In genomic region chrX:73786364-73787224, GRCm38 (mm10) we compare ENCODE assay signal across 8 mouse cellular contexts. TPM values are rescaled to one million over a fixed set of nuclear protein-coding genes. Genes with fewer than 3 reads are reported as not detected.
A peak's percentile ranks its signal among the peaks of the same experiment; 100 is the strongest.
DNase-seq lines count a peak whose midpoint lies in the region; ATAC-seq and TF ChIP-seq lines count a peak whose summit lies in the region.

Gene Idh3g (minus strand): TSS chrX:73786897.
Gene Ssr4 (plus strand): TSS chrX:73787028.

- peak within 1 kb of the TSS; percentile 67 for H3K4me2 ChIP-seq in forebrain, embryonic 16.5 days (ENCODE audit: low read length)
- H3K4me2 ChIP-seq in lung, embryonic 14.5 days = peak within 1 kb of the TSS; percentile 70

- TF ChIP-seq CTCF in G1E (IDR thresholded peaks at IDR 0.05; ENCODE audit: low read depth, low read length) = no peak
- peak; percentile 72 for TF ChIP-seq CTCF in layer of hippocampus, adult 2 months (conservative IDR thresholded peaks at IDR 0.05)
- TF ChIP-seq CTCF in lung, embryonic 14.5 days (IDR thresholded peaks at IDR 0.05; ENCODE audit: low read depth) = peak; percentile 70
- TF ChIP-seq CTCF in olfactory bulb, adult 2 months (IDR thresholded peaks at IDR 0.05; ENCODE audit: insufficient read depth, low read depth, low read length) = no peak
- no peak for TF ChIP-seq CTCF in thymus, adult 2 months (IDR thresholded peaks at IDR 0.05; ENCODE audit: borderline replicate concordance, control insufficient read depth, extremely low read depth, insufficient read depth, low read length, poor library complexity)

- peak; percentile 91 for ATAC-seq in G1E (ENCODE audit: extremely low read depth, insufficient number of reproducible peaks, low FRiP score, poor library complexity, severe bottlenecking)
- ATAC-seq in forebrain, embryonic 16.5 days = peak; percentile 98
- ATAC-seq in lung, embryonic 14.5 days (ENCODE audit: insufficient read depth) = peak; percentile 98

- H3K9ac ChIP-seq in forebrain, embryonic 16.5 days (replicated peaks; ENCODE audit: low read depth, low read length) = peak within 1 kb of the TSS; percentile 77
- H3K9ac ChIP-seq in lung, embryonic 14.5 days = peak within 1 kb of the TSS; percentile 70

- no peaks in the 10 kb centered on the region for H3K9me3 ChIP-seq in G1E (replicated peaks)
- no peaks in the 10 kb centered on the region for H3K9me3 ChIP-seq in forebrain, embryonic 16.5 days (ENCODE audit: control insufficient read depth, low read length)
- H3K9me3 ChIP-seq in lung, embryonic 14.5 days (ENCODE audit: low read depth, low read length) = no peaks in the 10 kb centered on the region

- intact Hi-C loops in heart, postnatal 36 days (cut with DNase I) = loop anchor here (5.0 to 10.0 kb wide), 3 partner anchors 131 to 559 kb away; partner anchors contain the start of gene F8a

- peak; percentile 81 for DNase-seq in G1E (ENCODE audit: low spot score)
- peak; percentile 89 to 93 for DNase-seq in cerebellum, adult 18-20 months
- DNase-seq in heart, postnatal 36 days = peak; percentile 89 to 93
- DNase-seq in layer of hippocampus, adult 2 months (ENCODE audit: low spot score in 2 of 2) = peak; percentile 90 to 95
- peak; percentile 97 for DNase-seq in lung, embryonic 14.5 days
- peak; percentile 90 for DNase-seq in thymus, adult 2 months

- WGBS in forebrain, embryonic 16.5 days = 24% methylated on average over 40 of the region's 52 CpGs
- WGBS in lung, embryonic 14.5 days = 10% methylated on average over 51 of the region's 52 CpGs
- 18% methylated on average over 52 of the region's 52 CpGs for WGBS in olfactory bulb, adult 2 months
- WGBS in thymus, adult 2 months = 0% methylated on average over 50 of the region's 52 CpGs

- peaks cover 34% of the 10 kb centered on the region for H3K4me1 ChIP-seq in G1E (ENCODE audit: insufficient read depth, low read depth, low read length)
- peaks cover 21% of the 10 kb centered on the region for H3K4me1 ChIP-seq in forebrain, embryonic 16.5 days (replicated peaks; ENCODE audit: control insufficient read depth, insufficient read depth, low read length)
- peaks cover 5% of the 10 kb centered on the region; the same call in 1 of the 2 replicates for H3K4me1 ChIP-seq in lung, embryonic 14.5 days (ENCODE audit: insufficient read depth)
- 0 out of 2 replicates have a peak, but pooled peaks cover 6% of the 10 kb centered on the region for H3K4me1 ChIP-seq in olfactory bulb, adult 2 months (ENCODE audit: control insufficient read depth, insufficient read depth, low read length)
- H3K4me1 ChIP-seq in thymus, adult 2 months (replicated peaks; ENCODE audit: control insufficient read depth, insufficient read depth, low read length) = peaks cover 13% of the 10 kb centered on the region; the same call in 1 of the 2 replicates

- peaks cover 64% of the 10 kb centered on the region for H3K36me3 ChIP-seq in G1E (replicated peaks)
- H3K36me3 ChIP-seq in forebrain, embryonic 16.5 days (ENCODE audit: control insufficient read depth, insufficient read depth) = no peaks in the 10 kb centered on the region
- H3K36me3 ChIP-seq in lung, embryonic 14.5 days (ENCODE audit: insufficient read depth) = peaks cover 31% of the 10 kb centered on the region; the same call in 1 of the 2 replicates
- H3K36me3 ChIP-seq in thymus, adult 2 months (ENCODE audit: control insufficient read depth, insufficient read depth, low read length) = peaks cover 18% of the 10 kb centered on the region

- TF ChIP-seq POLR2A in olfactory bulb, adult 2 months (IDR thresholded peaks at IDR 0.05; ENCODE audit: insufficient read depth, low read depth, low read length) = peak; percentile 25; the same call in 1 of the 2 replicates
- TF ChIP-seq POLR2A in thymus, adult 2 months (IDR thresholded peaks at IDR 0.05; ENCODE audit: control insufficient read depth, extremely low read depth, insufficient read depth, low read length, poor library complexity) = peak; percentile 37; the same call in 1 of the 2 replicates

- peak within 1 kb of the TSS; percentile 88 for H3K27ac ChIP-seq in forebrain, embryonic 16.5 days (ENCODE audit: low read length)
- H3K27ac ChIP-seq in layer of hippocampus, adult 2 months = peak within 1 kb of the TSS; percentile 95
- peak within 1 kb of the TSS; percentile 88 for H3K27ac ChIP-seq in lung, embryonic 14.5 days (ENCODE audit: low read depth)
- H3K27ac ChIP-seq in olfactory bulb, adult 2 months (ENCODE audit: insufficient read depth, low read depth, low read length) = peak within 1 kb of the TSS; percentile 92
- H3K27ac ChIP-seq in thymus, adult 2 months (ENCODE audit: control insufficient read depth, insufficient read depth, low read length) = peak within 1 kb of the TSS; percentile 74

- H3K4me3 ChIP-seq in G1E (ENCODE audit: low read depth, low read length) = peak within 1 kb of the TSS; percentile 85
- H3K4me3 ChIP-seq in forebrain, embryonic 16.5 days (replicated peaks; ENCODE audit: low read length) = peak within 1 kb of the TSS; percentile 65
- H3K4me3 ChIP-seq in layer of hippocampus, adult 2 months = peak within 1 kb of the TSS; percentile 70
- H3K4me3 ChIP-seq in lung, embryonic 14.5 days (ENCODE audit: low read depth, low read length) = peak within 1 kb of the TSS; percentile 60
- peak within 1 kb of the TSS; percentile 81 for H3K4me3 ChIP-seq in olfactory bulb, adult 2 months (ENCODE audit: insufficient read depth, low read depth, low read length)
- peak within 1 kb of the TSS; percentile 92 for H3K4me3 ChIP-seq in thymus, adult 2 months (ENCODE audit: control insufficient read depth, insufficient read depth, low read length)

- no peaks in the 10 kb centered on the region for H3K27me3 ChIP-seq in G1E (ENCODE audit: insufficient read depth, low read length)
- H3K27me3 ChIP-seq in forebrain, embryonic 16.5 days (replicated peaks; ENCODE audit: control insufficient read depth, insufficient read depth, low read length) = no peaks in the 10 kb centered on the region
- no peaks in the 10 kb centered on the region for H3K27me3 ChIP-seq in lung, embryonic 14.5 days (ENCODE audit: insufficient read depth, low read length)
- H3K27me3 ChIP-seq in thymus, adult 2 months (ENCODE audit: control insufficient read depth, insufficient read depth, low read length) = no peaks in the 10 kb centered on the region

RNA-seq across cellular contexts. Expression of gene Idh3g, which starts in this region (rescaled TPM):
- 378 and 393 TPM in 2 replicates for total RNA-seq in G1E (2014; fragmentation: Nextera tagmentation)
- total RNA-seq in G1E (2017) = 179 and 187 TPM in 2 replicates
- 27.0 and 37.5 TPM in 2 replicates for polyA plus RNA-seq in G1E (2012)
- polyA plus RNA-seq in forebrain, embryonic 16.5 days (2015; fragmentation: Nextera tagmentation; extraction: Ambion mirVana) = 232 and 240 TPM in 2 replicates
- 100 to 1,000 TPM; 621 to 648 TPM for total RNA-seq in heart, postnatal 36 days (2021)
- total RNA-seq in layer of hippocampus, adult 2 months (2021) = 100 to 1,000 TPM; 207 to 209 TPM
- polyA plus RNA-seq in lung, embryonic 14.5 days (2014; fragmentation: Nextera tagmentation; extraction: Ambion mirVana) = 210 and 219 TPM in 2 replicates
- polyA plus RNA-seq in olfactory bulb, adult 2 months (2012; ENCODE audit: insufficient read depth, insufficient read length, low replicate concordance, missing spikeins) = not detected in 2 replicates
- polyA plus RNA-seq in thymus, adult 2 months (2012; rRNA removed) = 327 and 378 TPM in 2 replicates

RNA-seq across cellular contexts. Expression of gene Ssr4, which starts in this region (rescaled TPM):
- 92.3 and 120 TPM in 2 replicates for total RNA-seq in G1E (2014; fragmentation: Nextera tagmentation)
- 138 and 184 TPM in 2 replicates for total RNA-seq in G1E (2017)
- 9.0 and 12.4 TPM in 2 replicates for polyA plus RNA-seq in G1E (2012)
- polyA plus RNA-seq in forebrain, embryonic 16.5 days (2015; fragmentation: Nextera tagmentation; extraction: Ambion mirVana) = 132 and 134 TPM in 2 replicates
- 10 to 100 TPM; 79.0 to 89.6 TPM for total RNA-seq in heart, postnatal 36 days (2021)
- 10 to 100 TPM; 89.1 to 94.1 TPM for total RNA-seq in layer of hippocampus, adult 2 months (2021)
- polyA plus RNA-seq in lung, embryonic 14.5 days (2014; fragmentation: Nextera tagmentation; extraction: Ambion mirVana) = 187 and 199 TPM in 2 replicates
- polyA plus RNA-seq in olfactory bulb, adult 2 months (2012; ENCODE audit: insufficient read depth, insufficient read length, low replicate concordance, missing spikeins) = not detected in 2 replicates
- polyA plus RNA-seq in thymus, adult 2 months (2012; rRNA removed) = 189 and 216 TPM in 2 replicates

Comparison
In these comparisons a context has a peak if more than half of its experiments do, and no peak if none do; other contexts are left out.
1. Peak in every context shown above with its lines: DNase-seq, ATAC-seq, H3K4me3 ChIP-seq and H3K27ac ChIP-seq.
2. CTCF ChIP-seq: peak in layer of hippocampus, adult 2 months (single experiment) and lung, embryonic 14.5 days (single experiment); none in G1E (single experiment), olfactory bulb, adult 2 months (single experiment) and thymus, adult 2 months (single experiment).